Mouse (Mus musculus) layer of hippocampus, postnatal 14 days (tissue): ENCODE measurements around the gene Ugt1a6b. TPM values are rescaled to one million over a fixed set of nuclear protein-coding genes. Genes with fewer than 3 reads are reported as not detected.
"Not testable (repeated sequence)": the region's sequence is repeated elsewhere in the genome, so short reads cannot be mapped to it uniquely, and the experiment has no call there.

Experiments used
- DNase-seq, 2 experiments: peaks; one replicate each; pipeline ENCODE4 v3.0.0; 2021 to 2022; ENCODE audit warnings: low spot score in 2 of 2, mixed read lengths in 1 of 2
- long read RNA-seq, 2 experiments: library from polyadenylated mRNA; stranded (forward); transcript quantifications; one replicate each; pipeline ENCODE4 v2.0.0; 2021
- total RNA-seq, 2 experiments: library from RNA; stranded (reverse); gene quantifications; 2 replicates each; pipeline ENCODE4 v1.2.3; 2021

The Ugt1a6b gene
- under 1 TPM in 1 of 2 experiments, not detected in 1; 0.21 TPM for total RNA-seq
- long read RNA-seq, experiment 1 = 0 reads
- long read RNA-seq, experiment 2 = 0 reads

DNA sequence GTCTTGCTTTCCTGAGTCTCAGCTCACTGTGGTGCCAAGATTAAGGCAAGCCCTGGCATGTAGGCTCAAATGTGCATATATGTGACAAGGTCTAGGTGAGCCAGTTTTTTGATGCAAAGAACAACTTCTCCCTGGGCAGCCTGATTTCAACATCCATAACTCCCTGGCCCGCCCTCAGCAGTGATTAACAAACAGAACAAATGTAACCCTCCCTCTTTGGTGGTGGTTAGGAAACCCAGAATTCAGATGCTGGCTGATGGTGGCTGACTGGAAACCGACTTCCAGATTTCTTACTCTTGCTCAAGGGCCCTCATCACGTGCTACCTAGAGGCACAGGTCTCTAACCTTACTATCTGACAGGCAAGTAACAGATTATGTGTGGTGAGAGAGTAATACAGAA lies at the start of gene Ugt1a6b:
Gene Ugt1a6b (plus strand): TSS at position 234 of the 400 bp plus-strand sequence.
- not testable (repeated sequence) for DNase-seq

DNA sequence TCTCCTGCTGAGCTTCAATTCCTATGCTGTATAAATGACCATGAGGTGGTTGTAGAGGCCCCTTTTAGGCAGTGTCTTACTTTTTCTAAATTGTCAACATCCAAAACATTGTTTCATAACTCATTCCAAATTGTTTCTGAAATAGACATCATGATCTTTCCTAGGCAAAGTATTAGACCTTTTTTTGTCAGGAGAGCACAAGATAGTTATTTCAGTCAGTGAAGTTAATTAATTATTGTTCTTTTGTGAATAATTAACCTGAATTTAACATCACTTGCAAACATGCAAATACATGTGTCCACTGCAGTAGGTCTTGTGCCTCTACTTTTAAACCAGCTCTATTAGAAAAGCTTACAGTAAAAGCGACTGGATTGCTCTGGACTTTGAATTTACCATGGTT lies 48.0 kb upstream of the Ugt1a6b start, which contains the start of gene Ugt1a10:
Gene Ugt1a10 (plus strand): TSS at position 301 of the 400 bp plus-strand sequence.
- no peak for DNase-seq

GRCm38 (mm10) chr1:88066472-88067102 lies 36.5 kb upstream of the Ugt1a6b start:
- DNase-seq = not testable (repeated sequence)

DNA sequence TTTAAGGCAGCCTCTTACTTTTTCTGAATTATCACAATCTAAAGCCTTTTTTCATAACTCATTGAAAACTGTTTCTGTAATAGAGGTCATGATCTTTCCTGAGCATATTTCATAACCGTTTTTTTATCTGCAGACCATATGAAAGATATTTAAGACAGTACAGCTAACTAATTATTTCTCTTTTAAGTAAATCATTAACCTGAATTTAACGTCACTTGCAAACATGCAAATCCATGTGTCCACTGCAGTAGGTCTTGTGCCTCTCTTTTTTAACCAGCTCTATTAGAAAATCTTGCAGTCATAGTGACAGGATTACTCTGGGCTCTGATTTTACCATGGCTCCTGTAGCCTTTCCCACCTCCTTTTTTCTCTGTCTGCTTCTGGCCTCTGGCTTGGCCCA lies 32.6 kb upstream of the Ugt1a6b start, which contains the start of gene Ugt1a9:
Gene Ugt1a9 (plus strand): TSS at position 306 of the 400 bp plus-strand sequence.
- DNase-seq = no peak

- no peak for DNase-seq
Measured at GRCm38 (mm10) chr1:88070902-88071301, 32.1 kb upstream of the Ugt1a6b start.

GRCm38 (mm10) chr1:88074471-88074870 lies 28.6 kb upstream of the Ugt1a6b start:
- no peak for DNase-seq

- DNase-seq = no peak
Measured at GRCm38 (mm10) chr1:88077128-88077527, 25.9 kb upstream of the Ugt1a6b start.

GRCm38 (mm10) chr1:88081670-88082069 lies 21.4 kb upstream of the Ugt1a6b start:
- no peak for DNase-seq

- DNase-seq = no peak
Measured at GRCm38 (mm10) chr1:88086125-88086524, 16.9 kb upstream of the Ugt1a6b start.

DNA sequence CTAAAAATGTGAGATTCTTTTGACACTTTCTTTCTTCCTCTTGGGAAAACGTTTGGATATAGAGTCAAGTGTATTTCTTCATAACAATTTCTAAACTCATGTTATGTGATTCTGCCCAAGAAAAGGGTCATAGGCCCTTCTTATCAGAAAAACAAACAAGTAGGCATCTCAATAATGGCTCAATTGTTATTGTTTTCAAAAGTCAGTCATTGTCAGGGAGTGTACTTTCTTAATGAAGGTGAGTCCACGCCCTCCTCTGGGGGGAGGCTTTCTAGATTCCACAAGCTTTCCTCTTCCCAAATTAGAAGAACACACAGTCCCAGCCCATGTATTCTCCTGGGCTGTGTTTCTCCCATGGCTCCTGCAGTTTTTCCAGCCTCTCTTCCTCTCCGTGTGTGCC lies 15.5 kb upstream of the Ugt1a6b start, which contains the start of gene Ugt1a8:
Gene Ugt1a8 (plus strand): TSS at position 301 of the 400 bp plus-strand sequence.
- no peak for DNase-seq

DNA sequence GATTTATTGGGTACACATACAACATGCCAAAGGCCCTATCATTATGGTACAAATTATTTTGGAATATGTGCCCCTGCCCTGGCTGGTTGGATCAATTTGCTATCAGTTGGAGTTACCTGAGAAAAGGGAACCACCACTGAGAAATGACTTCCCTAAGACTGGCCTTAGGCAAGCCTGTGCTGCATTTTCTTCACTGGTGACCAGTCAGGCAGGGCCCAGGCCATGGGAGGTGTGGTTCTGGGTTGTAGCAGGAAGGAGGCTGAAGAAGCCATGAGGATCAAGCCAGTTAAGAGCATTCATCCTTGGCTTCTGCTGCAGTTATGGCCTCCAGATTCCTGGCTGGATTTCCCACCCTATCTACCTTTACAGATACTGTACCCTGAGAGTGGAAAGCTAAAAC lies 10.7 kb upstream of the Ugt1a6b start:
- DNase-seq = no peak

DNA sequence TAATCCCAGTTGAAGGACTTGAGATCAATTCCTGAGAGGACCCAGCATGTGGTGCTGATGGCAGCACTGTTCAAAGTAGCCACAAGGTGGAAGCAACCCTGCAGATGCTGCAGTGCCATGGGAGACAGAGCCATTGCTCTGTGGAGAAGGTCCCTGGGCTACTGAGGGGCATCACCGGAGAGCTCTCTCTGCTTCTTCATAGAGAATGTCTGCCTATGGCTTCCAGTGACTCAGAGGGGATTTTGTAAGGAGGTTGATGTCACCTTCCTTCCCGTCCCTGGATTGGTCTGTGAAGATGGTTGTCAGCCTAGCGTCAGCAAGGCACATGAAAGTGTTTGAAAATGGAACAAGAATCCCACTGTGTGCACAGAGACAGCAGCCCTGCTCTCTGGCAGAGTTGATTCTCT lies 8.8 kb upstream of the Ugt1a6b start:
- DNase-seq = not testable (repeated sequence)

DNA sequence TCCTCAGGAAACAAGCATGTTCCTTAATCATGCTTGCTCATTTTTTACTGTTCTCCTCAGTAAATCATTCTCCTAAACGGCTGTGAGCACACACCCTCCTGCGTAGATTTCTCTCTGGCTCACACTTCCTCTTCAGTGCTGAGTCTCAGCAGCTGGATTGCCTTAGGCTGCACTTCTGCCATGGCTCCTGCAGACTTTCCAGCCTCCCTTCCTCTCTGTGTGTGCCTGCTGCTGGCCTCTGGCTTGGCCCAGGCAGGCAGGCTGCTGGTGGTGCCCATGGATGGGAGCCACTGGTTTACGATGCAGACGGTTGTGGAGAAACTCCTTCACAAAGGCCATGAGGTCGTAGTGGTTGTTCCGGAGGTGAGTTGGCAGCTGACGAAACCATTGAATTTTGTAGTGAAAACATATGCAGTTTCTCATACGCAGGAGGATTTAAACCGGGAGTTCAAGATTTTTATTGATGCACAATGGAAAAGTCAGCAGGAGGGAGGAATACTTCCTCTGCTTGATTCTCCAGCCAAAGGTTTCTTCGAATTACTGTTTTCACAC lies 8.0 kb upstream of the Ugt1a6b start, which contains the start of gene Ugt1a7c:
Gene Ugt1a7c (plus strand): TSS at position 122 of the 552 bp plus-strand sequence.
- peak in 1 of 2 experiments; percentile 4 for DNase-seq

GRCm38 (mm10) chr1:88098546-88098945 lies 4.5 kb upstream of the Ugt1a6b start:
- not testable (repeated sequence) for DNase-seq

GRCm38 (mm10) chr1:88099691-88100090 lies 3.4 kb upstream of the Ugt1a6b start:
- DNase-seq = not testable (repeated sequence)

GRCm38 (mm10) chr1:88103697-88104468 lies 831 bp downstream of the Ugt1a6b start:
- DNase-seq = not testable (repeated sequence)

- DNase-seq = no peak
Measured at GRCm38 (mm10) chr1:88104667-88105430, 1.8 kb downstream of the Ugt1a6b start.

- no peak for DNase-seq
Measured at GRCm38 (mm10) chr1:88105656-88106055, 2.6 kb downstream of the Ugt1a6b start.

DNA sequence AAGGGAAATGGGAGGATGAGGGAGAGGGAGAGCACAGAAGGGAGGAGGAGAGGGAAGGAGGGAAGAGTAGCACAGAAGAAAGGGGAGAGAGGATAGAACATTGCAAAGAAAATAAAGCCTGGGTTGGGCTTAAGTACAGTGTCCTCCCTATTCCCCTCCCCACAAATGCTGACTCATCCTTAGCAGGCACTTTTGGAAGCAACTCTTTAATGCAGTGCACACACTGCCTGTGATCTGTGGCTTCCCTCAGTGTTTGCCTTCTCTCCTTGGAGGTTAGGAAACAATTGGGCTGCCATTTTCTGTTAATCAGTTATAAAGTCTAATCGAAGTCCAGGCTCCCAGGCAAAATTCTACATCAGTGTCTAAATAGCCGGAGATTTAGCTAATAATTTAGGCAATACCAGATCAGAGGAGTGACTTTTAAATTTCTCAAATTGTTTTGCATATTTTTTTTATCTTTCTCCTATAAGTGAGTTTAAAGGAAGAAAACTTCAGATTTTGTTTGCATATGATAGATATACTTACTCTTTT lies 6.0 kb downstream of the Ugt1a6b start:
- DNase-seq = not testable (repeated sequence)

- DNase-seq = not testable (repeated sequence)
Measured at GRCm38 (mm10) chr1:88109604-88110003, 6.6 kb downstream of the Ugt1a6b start.

- DNase-seq = not testable (repeated sequence)
Measured at GRCm38 (mm10) chr1:88112769-88113168, 9.7 kb downstream of the Ugt1a6b start.
